ENCODE assay signal across 12 mouse cellular contexts in genomic region chr1:86406914-86407313, GRCm38 (mm10). TPM values are rescaled to one million over a fixed set of nuclear protein-coding genes. Genes with fewer than 3 reads are reported as not detected.
DNase-seq lines count a peak whose midpoint lies in the region; ATAC-seq and TF ChIP-seq lines count a peak whose summit lies in the region.
"Had no signal": no experiment of that assay in that cellular context is flagged by ENCODE, and none has a peak within 500 bp of the region (broad histone marks: within the 10 kb centered on the region; RNA-seq: fewer than 3 reads in every experiment).

No protein-coding gene starts in this region.

- WGBS in heart, adult 2 months, result 34% methylated on average over 8 of the region's 8 CpGs
- WGBS in midbrain, postnatal 0 days, result 78% methylated on average over 8 of the region's 8 CpGs

- no peaks in the 10 kb centered on the region for H3K36me3 ChIP-seq in heart, adult 2 months (ENCODE audit: control insufficient read depth, insufficient read depth, low read length)
- H3K36me3 ChIP-seq in midbrain, postnatal 0 days (ENCODE audit: insufficient read depth, low read length), result no peaks in the 10 kb centered on the region
- H3K36me3 ChIP-seq: forebrain, embryonic 10.5 days had no signal

- H3K27ac ChIP-seq in heart, adult 2 months, result peak overlapping the region; percentile 34; the same call in 1 of the 2 replicates
- no peak overlapping the region for H3K27ac ChIP-seq in midbrain, postnatal 0 days (ENCODE audit: low read depth, low read length)
- H3K27ac ChIP-seq: forebrain, embryonic 10.5 days had no signal

- no peak overlapping the region for H3K4me2 ChIP-seq in midbrain, postnatal 0 days (ENCODE audit: low read depth, low read length, poor library complexity, severe bottlenecking)

- no peak for TF ChIP-seq CTCF in heart, adult 2 months (IDR thresholded peaks at IDR 0.05)
- TF ChIP-seq CTCF in midbrain, postnatal 0 days (IDR thresholded peaks at IDR 0.05), result no peak

- DNase-seq in heart, adult 2 months, result peak in 1 of 2 experiments; percentile 47
- DNase-seq in heart, postnatal 36 days, result no peak
- DNase-seq in adrenal gland, postnatal 14 days, result peak; percentile 64
- peak; percentile 53 for DNase-seq in kidney, postnatal 10 days
- peak; percentile 62 to 67 for DNase-seq in lung, postnatal 4 days
- DNase-seq in gastrocnemius, postnatal 10 days, result no peak
- no peak for DNase-seq in midbrain, postnatal 0 days (ENCODE audit: low spot score)
- DNase-seq in cerebellum, adult 18-20 months, result no peak

- no peak for ATAC-seq in midbrain, postnatal 0 days (ENCODE audit: low FRiP score)

- H3K79me2 ChIP-seq in heart, adult 2 months (replicated peaks; ENCODE audit: control insufficient read depth, insufficient read depth, low read length), result no peaks in the 10 kb centered on the region

- H3K9ac ChIP-seq in heart, adult 2 months (ENCODE audit: low read depth, low read length), result no peak overlapping the region
- H3K9ac ChIP-seq in midbrain, postnatal 0 days (replicated peaks; ENCODE audit: low read length, poor library complexity, severe bottlenecking), result no peak overlapping the region

- no peak for TF ChIP-seq POLR2A in heart, adult 2 months (IDR thresholded peaks at IDR 0.05; ENCODE audit: insufficient read depth, low read depth, low read length)

- TF ChIP-seq EP300 in heart, adult 2 months (IDR thresholded peaks at IDR 0.05; ENCODE audit: insufficient read depth, low read depth, low read length), result no peak

- H3K9me3 ChIP-seq in midbrain, postnatal 0 days (ENCODE audit: low read length), result no peaks in the 10 kb centered on the region
- H3K9me3 ChIP-seq: forebrain, embryonic 10.5 days had no signal

- intact Hi-C loops in heart, adult 2 months (cut with DNase I), result no loop called here
- intact Hi-C loops in heart, postnatal 36 days (cut with DNase I), result no loop called here

- H3K4me3 ChIP-seq in heart, adult 2 months, result no peak overlapping the region
- H3K4me3 ChIP-seq in midbrain, postnatal 0 days (ENCODE audit: low read depth, low read length), result no peak overlapping the region
- H3K4me3 ChIP-seq: forebrain, embryonic 10.5 days had no signal

- H3K4me1 ChIP-seq in heart, adult 2 months (ENCODE audit: control insufficient read depth, insufficient read depth, low read length), result peaks cover 5% of the 10 kb centered on the region; the same call in 1 of the 2 replicates
- no peaks in the 10 kb centered on the region for H3K4me1 ChIP-seq in midbrain, postnatal 0 days (ENCODE audit: insufficient read depth, low read length)

- H3K27me3 ChIP-seq in heart, adult 2 months (ENCODE audit: control insufficient read depth, insufficient read depth, low read length), result no peaks in the 10 kb centered on the region
- no peaks in the 10 kb centered on the region for H3K27me3 ChIP-seq in midbrain, postnatal 0 days (ENCODE audit: insufficient read depth, low read length)
- H3K27me3 ChIP-seq: CH12.LX had no signal

RNA-seq across cellular contexts. Expression of gene Nmur1, which starts 19.1 kb away (rescaled TPM):
- not detected for total RNA-seq in heart, adult 2 months (2021)
- not detected in 2 replicates for polyA plus RNA-seq in heart, adult 2 months (2012; rRNA removed)
- not detected for total RNA-seq in heart, postnatal 36 days (2021)
- total RNA-seq in adrenal gland, postnatal 14 days (2021), result not detected in 2 replicates
- not detected for total RNA-seq in gastrocnemius, postnatal 10 days (2021)
- not detected in 2 replicates for total RNA-seq in midbrain, postnatal 0 days (2014; rRNA removed)
- polyA plus RNA-seq in midbrain, postnatal 0 days (2015; fragmentation: Nextera tagmentation; extraction: Ambion mirVana), result 0.27 and 0.33 TPM in 2 replicates
- total RNA-seq: CH12.LX had no signal
- polyA plus RNA-seq: neural tube, embryonic 11.5 days had no signal

RNA-seq across cellular contexts. Expression of gene Tex44, which starts 19.2 kb away (rescaled TPM):
- total RNA-seq in heart, adult 2 months (2021), result not detected
- polyA plus RNA-seq in heart, adult 2 months (2012; rRNA removed), result 0.12 and 0.18 TPM in 2 replicates
- not detected for total RNA-seq in heart, postnatal 36 days (2021)
- not detected in 2 replicates for total RNA-seq in adrenal gland, postnatal 14 days (2021)
- total RNA-seq in gastrocnemius, postnatal 10 days (2021), result not detected
- total RNA-seq in midbrain, postnatal 0 days (2014; rRNA removed), result 0.14 TPM in 1 of 2 replicates, not detected in the other
- polyA plus RNA-seq in midbrain, postnatal 0 days (2015; fragmentation: Nextera tagmentation; extraction: Ambion mirVana), result not detected in 2 replicates
- total RNA-seq: CH12.LX; left cerebral cortex, adult 8-10 months had no signal
- polyA plus RNA-seq: forebrain, embryonic 10.5 days; neural tube, embryonic 11.5 days had no signal

RNA-seq across cellular contexts. Expression of gene Ncl, which starts 47.7 kb away (rescaled TPM):
- total RNA-seq in heart, adult 2 months (2021), result 100 to 1,000 TPM in 1 of 2 experiments, 10 to 100 TPM in 1; 95.9 to 120 TPM
- polyA plus RNA-seq in heart, adult 2 months (2012; rRNA removed), result 7.2 and 10.3 TPM in 2 replicates
- 100 to 1,000 TPM; 109 to 127 TPM for total RNA-seq in heart, postnatal 36 days (2021)
- total RNA-seq in adrenal gland, postnatal 14 days (2021), result 330 and 396 TPM in 2 replicates
- total RNA-seq in gastrocnemius, postnatal 10 days (2021), result 100 to 1,000 TPM; 143 to 165 TPM
- total RNA-seq in midbrain, postnatal 0 days (2014; rRNA removed), result 29.8 and 40.7 TPM in 2 replicates
- polyA plus RNA-seq in midbrain, postnatal 0 days (2015; fragmentation: Nextera tagmentation; extraction: Ambion mirVana), result 185 and 209 TPM in 2 replicates

Comparison
In these comparisons a context has a peak if more than half of its experiments do, and no peak if none do; other contexts are left out.
1. DNase-seq: peak in adrenal gland, postnatal 14 days (single experiment), kidney, postnatal 10 days (single experiment) and lung, postnatal 4 days (2 of 2); none in heart, postnatal 36 days (0 of 2), gastrocnemius, postnatal 10 days (single experiment), midbrain, postnatal 0 days (single experiment) and cerebellum, adult 18-20 months (0 of 2).